Mouse (Mus musculus): ENCODE measurements around the gene Kcnma1. TPM values are rescaled to one million over a fixed set of nuclear protein-coding genes. Genes with fewer than 3 reads are reported as not detected.

Gene Kcnma1
- polyA plus RNA-seq, 1 experiment from 2014 or later = 0.62 TPM

- H3K27me3 ChIP-seq (replicated peaks; ENCODE audit: insufficient read depth, low read length) = no peaks in the 10 kb centered on the region
- DNase-seq (ENCODE audit: low spot score) = peak; percentile 35
- no peaks in the 10 kb centered on the region for H3K4me1 ChIP-seq (ENCODE audit: insufficient read depth, low read depth, low read length)
- H3K9ac ChIP-seq (replicated peaks; ENCODE audit: low read depth) = no peak overlapping the region
- H3K4me3 ChIP-seq (ENCODE audit: low read depth, low read length) = no peak overlapping the region
- H3K27ac ChIP-seq (ENCODE audit: low read length) = no peak overlapping the region
- H3K9me3 ChIP-seq (ENCODE audit: low read length) = no peaks in the 10 kb centered on the region
- H3K36me3 ChIP-seq (ENCODE audit: insufficient read depth, low read length) = no peaks in the 10 kb centered on the region
- 40% methylated on average over 10 of the region's 10 CpGs for WGBS
- H3K4me2 ChIP-seq (replicated peaks; ENCODE audit: low read depth, low read length) = no peak overlapping the region
- peak; percentile 70 for ATAC-seq
- TF ChIP-seq EP300 (IDR thresholded peaks at IDR 0.05) (no peak), CTCF (IDR thresholded peaks at IDR 0.05) (no peak)
Observed at GRCm38 (mm10) chr14:23835387-23836111, 178.7 kb downstream of the Kcnma1 start.

- TF ChIP-seq EP300 (IDR thresholded peaks at IDR 0.05) (no peak), CTCF (IDR thresholded peaks at IDR 0.05) (no peak)
- DNase-seq (ENCODE audit: low spot score) (no peak), ATAC-seq (no peak)
Observed at GRCm38 (mm10) chr14:23831284-23831683, 183.0 kb downstream of the Kcnma1 start.

GRCm38 (mm10) chr14:23830316-23830715 lies 184.0 kb downstream of the Kcnma1 start:
- Histone ChIP-seq H3K4me1 (ENCODE audit: insufficient read depth, low read depth, low read length) (no peaks in the 10 kb centered on the region), H3K9ac (replicated peaks; ENCODE audit: low read depth) (no peak overlapping the region), H3K4me2 (replicated peaks; ENCODE audit: low read depth, low read length) (no peak overlapping the region), H3K9me3 (ENCODE audit: low read length) (no peaks in the 10 kb centered on the region), H3K4me3 (ENCODE audit: low read depth, low read length) (no peak overlapping the region), H3K27ac (ENCODE audit: low read length) (no peak overlapping the region), H3K27me3 (replicated peaks; ENCODE audit: insufficient read depth, low read length) (no peaks in the 10 kb centered on the region), H3K36me3 (ENCODE audit: insufficient read depth, low read length) (no peaks in the 10 kb centered on the region)
- TF ChIP-seq EP300 (IDR thresholded peaks at IDR 0.05) (no peak), CTCF (IDR thresholded peaks at IDR 0.05) (no peak)
- no peak for DNase-seq (ENCODE audit: low spot score)
- no peak for ATAC-seq
- WGBS = 33% methylated on average over 4 of the region's 4 CpGs

More at GRCm38 (mm10) chr14:23831284-23831683, 183.0 kb downstream of the Kcnma1 start:
- H3K9me3 ChIP-seq (ENCODE audit: low read length) = no peaks in the 10 kb centered on the region
- no peaks in the 10 kb centered on the region for H3K4me1 ChIP-seq (ENCODE audit: insufficient read depth, low read depth, low read length)
- H3K4me2 ChIP-seq (replicated peaks; ENCODE audit: low read depth, low read length) = no peak overlapping the region
- H3K36me3 ChIP-seq (ENCODE audit: insufficient read depth, low read length) = no peaks in the 10 kb centered on the region
- H3K27me3 ChIP-seq (replicated peaks; ENCODE audit: insufficient read depth, low read length) = no peaks in the 10 kb centered on the region
- 54% methylated on average over 5 of the region's 5 CpGs for WGBS
- no peak overlapping the region for H3K9ac ChIP-seq (replicated peaks; ENCODE audit: low read depth)
- no peak overlapping the region for H3K27ac ChIP-seq (ENCODE audit: low read length)
- no peak overlapping the region for H3K4me3 ChIP-seq (ENCODE audit: low read depth, low read length)

GRCm38 (mm10) chr14:23828711-23829320 lies 185.5 kb downstream of the Kcnma1 start:
- no peaks in the 10 kb centered on the region for H3K27me3 ChIP-seq (replicated peaks; ENCODE audit: insufficient read depth, low read length)
- H3K9me3 ChIP-seq (ENCODE audit: low read length) = no peaks in the 10 kb centered on the region
- no peak overlapping the region for H3K4me3 ChIP-seq (ENCODE audit: low read depth, low read length)
- no peaks in the 10 kb centered on the region for H3K36me3 ChIP-seq (ENCODE audit: insufficient read depth, low read length)
- no peak overlapping the region for H3K27ac ChIP-seq (ENCODE audit: low read length)
- WGBS = 81% methylated on average over 3 of the region's 3 CpGs
- H3K4me2 ChIP-seq (replicated peaks; ENCODE audit: low read depth, low read length) = no peak overlapping the region
- no peak for ATAC-seq
- DNase-seq (ENCODE audit: low spot score) = no peak
- no peak overlapping the region for H3K9ac ChIP-seq (replicated peaks; ENCODE audit: low read depth)
- H3K4me1 ChIP-seq (ENCODE audit: insufficient read depth, low read depth, low read length) = no peaks in the 10 kb centered on the region
- TF ChIP-seq EP300 (IDR thresholded peaks at IDR 0.05) (no peak), CTCF (IDR thresholded peaks at IDR 0.05) (no peak)

GRCm38 (mm10) chr14:23824937-23825336 lies 189.4 kb downstream of the Kcnma1 start:
- H3K36me3 ChIP-seq (ENCODE audit: insufficient read depth, low read length) = no peaks in the 10 kb centered on the region
- no peaks in the 10 kb centered on the region for H3K9me3 ChIP-seq (ENCODE audit: low read length)
- TF ChIP-seq EP300 (IDR thresholded peaks at IDR 0.05) = no peak
- no peak for TF ChIP-seq CTCF (IDR thresholded peaks at IDR 0.05)
- DNase-seq (ENCODE audit: low spot score) (no peak), ATAC-seq (no peak)
- no peak overlapping the region for H3K4me3 ChIP-seq (ENCODE audit: low read depth, low read length)
- no peak overlapping the region for H3K27ac ChIP-seq (ENCODE audit: low read length)
- H3K4me1 ChIP-seq (ENCODE audit: insufficient read depth, low read depth, low read length) = no peaks in the 10 kb centered on the region
- no peaks in the 10 kb centered on the region for H3K27me3 ChIP-seq (replicated peaks; ENCODE audit: insufficient read depth, low read length)
- 52% methylated on average over 2 of the region's 2 CpGs for whole genome bisulfite sequencing
- no peak overlapping the region for H3K9ac ChIP-seq (replicated peaks; ENCODE audit: low read depth)
- H3K4me2 ChIP-seq (replicated peaks; ENCODE audit: low read depth, low read length) = no peak overlapping the region

GRCm38 (mm10) chr14:23824267-23824666 lies 190.0 kb downstream of the Kcnma1 start:
- Histone ChIP-seq H3K27ac (ENCODE audit: low read length) (no peak overlapping the region), H3K9ac (replicated peaks; ENCODE audit: low read depth) (no peak overlapping the region), H3K36me3 (ENCODE audit: insufficient read depth, low read length) (no peaks in the 10 kb centered on the region), H3K27me3 (replicated peaks; ENCODE audit: insufficient read depth, low read length) (no peaks in the 10 kb centered on the region), H3K4me3 (ENCODE audit: low read depth, low read length) (no peak overlapping the region), H3K9me3 (ENCODE audit: low read length) (no peaks in the 10 kb centered on the region), H3K4me1 (ENCODE audit: insufficient read depth, low read depth, low read length) (no peaks in the 10 kb centered on the region), H3K4me2 (replicated peaks; ENCODE audit: low read depth, low read length) (no peak overlapping the region)
- DNase-seq (ENCODE audit: low spot score) (no peak), ATAC-seq (no peak)
- TF ChIP-seq EP300 (IDR thresholded peaks at IDR 0.05) = no peak
- TF ChIP-seq CTCF (IDR thresholded peaks at IDR 0.05) = no peak
- WGBS = 27% methylated on average over 4 of the region's 4 CpGs

Measured in lung, postnatal 0 days (tissue).